Mouse (Mus musculus) urinary bladder, postnatal 0 days (tissue): ENCODE results near the gene Ypel4. TPM values are rescaled to one million over a fixed set of nuclear protein-coding genes. Genes with fewer than 3 reads are reported as not detected.

ENCODE experiments used
- microRNA counts: library from miRNA; unstranded; fragments of <30 nt; microRNA quantifications from one replicate; lab custom pipeline; 2016
- microRNA-seq: library from miRNA; unstranded; fragments of <30 nt; microRNA quantifications from one replicate; pipeline ENCODE4, GENCODE M21; 2016
- polyA plus RNA-seq: library from polyadenylated mRNA; unstranded; fragments of >200 nt; fragmentation: Nextera tagmentation; extraction: Ambion mirVana; gene quantifications from 2 replicates; pipeline ENCODE4 v1.2.1, GENCODE M21; 2015

Gene Ypel4
- 2.1 and 2.6 TPM in 2 replicates for polyA plus RNA-seq

DNA sequence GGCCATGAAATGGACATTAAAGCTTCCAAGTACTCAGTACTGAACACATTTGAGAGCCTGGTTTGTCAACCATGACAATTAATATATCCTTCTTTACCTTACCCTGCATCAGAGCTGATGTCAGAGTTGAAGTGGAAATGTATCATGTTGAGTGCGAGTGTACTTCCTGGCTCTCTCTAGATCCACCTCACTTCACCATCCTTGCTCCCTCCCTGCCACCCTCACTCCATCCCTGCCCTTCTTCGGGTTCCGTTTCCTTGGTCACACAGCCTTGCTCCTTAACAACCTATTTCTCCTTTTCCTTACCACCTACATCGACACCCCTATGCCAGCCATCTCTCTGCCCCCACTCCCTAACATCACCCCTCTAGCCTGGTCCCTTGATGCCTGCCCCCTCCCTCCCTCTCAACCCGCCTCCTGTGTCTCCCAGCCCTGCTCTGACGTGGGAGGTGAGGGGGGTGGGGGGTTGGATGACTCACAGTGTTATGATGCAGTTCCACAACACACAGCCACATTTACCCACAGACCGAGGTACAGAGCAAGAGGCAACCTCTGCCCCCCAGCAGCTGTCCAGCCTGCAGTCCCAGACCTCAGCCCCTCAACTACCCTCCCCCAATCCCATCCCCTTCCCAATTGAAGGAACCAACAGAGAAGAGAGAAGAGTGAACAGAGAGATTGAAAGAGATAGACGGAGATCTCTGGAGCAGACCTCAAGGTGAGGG lies at the start of gene Ypel4:
Gene Ypel4 (plus strand): TSS at position 480 of the 722 bp plus-strand sequence.

DNA sequence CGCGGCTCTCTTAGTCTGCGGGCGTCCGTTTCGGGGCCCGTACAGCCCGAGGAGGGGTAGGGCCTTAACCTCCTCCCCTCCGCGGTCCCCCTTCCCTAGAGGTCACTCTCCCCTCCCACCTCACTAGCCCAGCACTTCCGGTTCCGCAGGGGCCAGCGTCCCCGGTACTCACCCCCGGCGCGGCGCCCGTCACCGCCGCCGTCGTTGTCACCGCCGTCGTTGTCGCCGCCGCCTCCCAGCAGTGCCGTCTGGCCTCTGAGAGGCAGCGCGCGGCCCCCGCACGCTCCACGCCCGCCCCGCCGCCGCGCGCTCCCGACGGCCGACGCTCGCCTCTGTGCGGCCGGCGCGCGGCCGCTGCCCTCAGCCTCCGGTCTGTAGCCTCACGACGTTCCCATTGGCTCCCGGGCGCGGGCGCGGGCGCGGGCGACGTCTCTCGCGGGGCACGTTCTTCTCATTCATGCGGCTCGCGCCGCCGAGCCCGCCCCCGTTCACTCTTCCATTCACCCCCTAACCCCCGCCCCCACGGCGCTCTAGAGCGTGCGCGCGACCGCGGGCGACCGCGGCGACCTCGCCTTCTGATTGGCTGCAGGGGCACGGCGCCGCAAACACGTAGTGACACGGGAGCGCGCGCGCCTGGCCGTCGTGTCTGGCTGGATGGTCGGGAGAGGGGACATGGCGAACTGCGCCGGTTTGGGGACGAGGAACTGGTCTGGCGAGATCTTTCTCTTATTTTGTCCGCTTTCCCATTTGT lies 18.9 kb upstream of the Ypel4 start, which contains the start of gene Zdhhc5:
Gene Zdhhc5 (minus strand): TSS at position 370 of the 751 bp plus-strand sequence.

GRCm38 (mm10) chr2:84727172-84727858 lies 6.5 kb upstream of the Ypel4 start, which contains the start of gene Clp1:
Clp1 (minus strand) TSS chr2:84727350.

DNA sequence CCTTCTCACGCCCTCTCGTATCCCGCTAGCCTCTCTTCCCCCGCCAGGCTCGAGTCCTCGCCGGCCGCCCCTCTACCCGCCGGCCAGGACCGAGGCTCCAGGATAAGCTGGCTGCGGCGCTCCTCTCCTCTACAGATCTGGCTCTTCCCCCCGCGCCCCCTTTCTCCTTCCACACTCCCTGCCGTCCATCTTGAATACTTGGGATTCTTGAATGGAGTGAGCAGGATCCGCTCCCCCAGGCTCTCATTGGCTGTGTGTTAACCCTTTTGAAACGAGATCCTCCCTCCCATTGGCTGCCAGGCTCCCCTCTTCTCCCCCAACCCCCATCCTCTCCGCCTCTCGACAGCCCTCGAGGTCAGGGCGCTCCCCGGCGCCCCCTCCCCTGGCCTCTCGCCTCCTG lies 9.7 kb downstream of the Ypel4 start, which contains the start of gene Gm19426:
Gene Gm19426 (minus strand): TSS at position 95 of the 400 bp plus-strand sequence.

DNA sequence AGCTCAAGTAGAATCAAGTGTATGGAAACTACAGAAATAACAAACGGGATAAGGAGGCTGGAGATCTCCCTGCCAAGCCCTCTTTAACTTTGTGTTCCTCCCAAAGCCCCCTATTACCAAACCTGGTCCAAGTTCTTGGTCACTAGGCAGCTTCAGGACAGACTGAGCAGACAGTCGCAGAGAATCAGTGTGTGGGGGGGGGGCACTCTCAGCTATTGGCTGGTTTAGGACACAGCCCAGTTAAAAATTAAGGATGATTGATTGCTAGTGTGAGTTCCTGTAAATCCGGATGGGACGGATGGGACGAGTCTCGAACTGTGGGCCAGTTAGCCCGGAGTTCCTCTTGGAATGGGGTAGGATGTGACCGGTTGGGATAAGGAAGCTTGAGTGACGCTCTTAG lies 41.4 kb downstream of the Ypel4 start, which contains the start of gene Serping1:
Gene Serping1 (minus strand): TSS at position 204 of the 400 bp plus-strand sequence.

MicroRNAs encoded within 50 kb of the gene (microRNA counts, 519-probe panel; counts per million panel counts)
- microRNA mmu-miR-130a (lab: Ali Mortazavi, UCI), result 5,290 counts per million, percentile 95 among the panel's probes with 10 or more counts

Small RNA genes within 50 kb of the gene (microRNA-seq; reads per million reads assigned to microRNA genes)
- gene Mir130a, result 18,812 reads per million, percentile 97 among the genes with 10 or more reads in this experiment

Other genes with a start within 250 kb of the Ypel4 start
- gene Ctnnd1, start 83.3 kb upstream of the Ypel4 start, polyA plus RNA-seq, result 33.9 and 40.4 TPM in 2 replicates
- not detected in 2 replicates for gene Btbd18, start 75.0 kb upstream of the Ypel4 start, polyA plus RNA-seq
- gene Selenoh, start 63.3 kb upstream of the Ypel4 start, polyA plus RNA-seq, result 81.5 and 92.3 TPM in 2 replicates
- not detected in 2 replicates for gene Gm28635, start 56.0 kb upstream of the Ypel4 start, polyA plus RNA-seq
- 14.9 and 19.1 TPM in 2 replicates for gene Med19, start 55.7 kb upstream of the Ypel4 start, polyA plus RNA-seq
- 53.1 and 59.6 TPM in 2 replicates for gene Tmx2, start 54.9 kb upstream of the Ypel4 start, polyA plus RNA-seq
- 20.5 and 26.0 TPM in 2 replicates for gene Zdhhc5, start 18.9 kb upstream of the Ypel4 start, polyA plus RNA-seq
- 13.2 and 13.6 TPM in 2 replicates for gene Clp1, start 6.7 kb upstream of the Ypel4 start, polyA plus RNA-seq
- gene Gm19426, start 9.6 kb downstream of the Ypel4 start, polyA plus RNA-seq, result 3.4 and 4.7 TPM in 2 replicates
- 185 and 196 TPM in 2 replicates for gene Serping1, start 41.4 kb downstream of the Ypel4 start, polyA plus RNA-seq
- gene Ube2l6, start 64.8 kb downstream of the Ypel4 start, polyA plus RNA-seq, result 53.1 and 85.5 TPM in 2 replicates
- 0.07 TPM in 1 of 2 replicates, not detected in the other for gene Smtnl1, start 88.6 kb downstream of the Ypel4 start, polyA plus RNA-seq
- 29.6 and 39.4 TPM in 2 replicates for gene Timm10, start 92.9 kb downstream of the Ypel4 start, polyA plus RNA-seq
- gene Slc43a1, start 104.8 kb downstream of the Ypel4 start, polyA plus RNA-seq, result 8.9 and 9.0 TPM in 2 replicates
- 0.96 and 1.2 TPM in 2 replicates for gene Rtn4rl2, start 152.7 kb downstream of the Ypel4 start, polyA plus RNA-seq
- 32.2 and 39.3 TPM in 2 replicates for gene Slc43a3, start 202.5 kb downstream of the Ypel4 start, polyA plus RNA-seq
- gene Prg2, start 246.4 kb downstream of the Ypel4 start, polyA plus RNA-seq, result not detected in 2 replicates